Mouse (Mus musculus) limb, embryonic 11.5 days (tissue): ENCODE data around the gene Cirbp. TPM values are rescaled to one million over a fixed set of nuclear protein-coding genes. Genes with fewer than 3 reads are reported as not detected.

Experiments used
- ATAC-seq: fragments of 200-750 bp; cut with Nextera tagmentation; 2 replicates; pipeline ENCODE4 v1.8.0; 2017; ENCODE audit warnings: low read depth; ENCODE audit not compliant: insufficient number of reproducible peaks, low FRiP score, low TSS enrichment
- DNase-seq: peaks from one replicate; pipeline ENCODE4 v3.0.0-alpha.2; 2015; ENCODE audit warnings: low spot score
- H3K27ac ChIP-seq: fragments of 300-500 bp; sonication (generic); replicated peaks from 2 replicates; pipeline ENCODE4 v1.5.1; 2014; ENCODE audit warnings: low read depth, mild to moderate bottlenecking, low read length
- H3K27me3 ChIP-seq: fragments of 300-500 bp; sonication (generic); 2 replicates; pipeline ENCODE4 v1.6.1; 2014; ENCODE audit warnings: mild to moderate bottlenecking, low read length, mixed read lengths; ENCODE audit not compliant: control insufficient read depth, insufficient read depth
- H3K36me3 ChIP-seq: fragments of 300-500 bp; sonication (generic); 2 replicates; pipeline ENCODE4 v1.6.1; 2014; ENCODE audit warnings: mild to moderate bottlenecking, low read length, moderate library complexity, mixed read lengths; ENCODE audit not compliant: control insufficient read depth, insufficient read depth
- H3K4me1 ChIP-seq: fragments of 300-500 bp; sonication (generic); 2 replicates; pipeline ENCODE4 v1.6.1; 2014; ENCODE audit warnings: low read length, mixed read lengths; ENCODE audit not compliant: control insufficient read depth, insufficient read depth
- H3K4me2 ChIP-seq: fragments of 300-500 bp; sonication (generic); 2 replicates; pipeline ENCODE4 v1.6.1; 2014; ENCODE audit warnings: low read depth, mild to moderate bottlenecking, moderate library complexity; ENCODE audit not compliant: severe bottlenecking
- H3K4me3 ChIP-seq: fragments of 300-500 bp; sonication (generic); 2 replicates; pipeline ENCODE4 v1.5.1; 2014; ENCODE audit warnings: low read depth, low read length
- H3K9ac ChIP-seq: fragments of 300-500 bp; sonication (generic); 2 replicates; pipeline ENCODE4 v1.6.1; 2014; ENCODE audit warnings: mild to moderate bottlenecking, low read length
- H3K9me3 ChIP-seq: fragments of 300-500 bp; sonication (generic); 2 replicates; pipeline ENCODE4 v1.6.1; 2016; ENCODE audit warnings: low read length; ENCODE audit not compliant: control insufficient read depth
- WGBS: fragments of 180-500 bp; shearing (Covaris S2); extraction: QIAGEN DNeasy Blood & Tissue Kit; methylation state at CpG from one replicate; pipeline ENCODE4 v1.1.7; 2014; 5-methylcytosine and 5-hydroxymethylcytosine counted together
- polyA plus RNA-seq: library from polyadenylated mRNA; unstranded; fragments of >200 nt; fragmentation: Nextera tagmentation; extraction: Ambion mirVana; gene quantifications from 2 replicates; pipeline ENCODE4 v1.2.1, GENCODE M21; 2014

Gene Cirbp
- polyA plus RNA-seq, 1 experiment from 2014 or later, result 68.1 TPM

GRCm38 (mm10) chr10:80135641-80136040, 30.1 kb upstream of the Cirbp start:
- Histone ChIP-seq H3K4me2 (no peak overlapping the region), H3K27me3 (peaks cover 28% of the 10 kb centered on the region), H3K9me3 (no peaks in the 10 kb centered on the region), H3K27ac (no peak overlapping the region), H3K4me3 (no peak overlapping the region), H3K4me1 (peaks cover 34% of the 10 kb centered on the region), H3K36me3 (peaks cover 6% of the 10 kb centered on the region; the same call in 1 of the 2 replicates), H3K9ac (no peak overlapping the region)
- DNase-seq (no peak), ATAC-seq (no peak)
- 90% methylated on average over 1 of the region's 1 CpGs for WGBS

GRCm38 (mm10) chr10:80136179-80136951, 29.4 kb upstream of the Cirbp start:
- Histone ChIP-seq H3K36me3 (no peaks in the 10 kb centered on the region; the same call in 1 of the 2 replicates), H3K4me2 (peak overlapping the region; percentile 97; the same call in 1 of the 2 replicates), H3K4me1 (peaks cover 29% of the 10 kb centered on the region), H3K27me3 (peaks cover 28% of the 10 kb centered on the region), H3K4me3 (peak overlapping the region; percentile 20), H3K9ac (no peak overlapping the region), H3K27ac (no peak overlapping the region), H3K9me3 (no peaks in the 10 kb centered on the region)
- 15% methylated on average over 49 of the region's 49 CpGs for WGBS
- DNase-seq (no peak), ATAC-seq (no peak)

- peaks cover 28% of the 10 kb centered on the region for H3K27me3 ChIP-seq
- peaks cover 22% of the 10 kb centered on the region for H3K4me1 ChIP-seq
- H3K9ac ChIP-seq, result 0 out of 2 replicates have a peak overlapping the region, but pooled peaks have one; percentile 43
- H3K27ac ChIP-seq, result no peak overlapping the region
- H3K4me2 ChIP-seq, result peak overlapping the region; percentile 97
- ATAC-seq (no peak), DNase-seq (no peak)
- H3K36me3 ChIP-seq, result no peaks in the 10 kb centered on the region
- 2% methylated on average over 24 of the region's 29 CpGs for WGBS
- peak overlapping the region; percentile 20; the same call in 1 of the 2 replicates for H3K4me3 ChIP-seq
- no peaks in the 10 kb centered on the region for H3K9me3 ChIP-seq
Observed at GRCm38 (mm10) chr10:80136952-80137625, 28.7 kb upstream of the Cirbp start.

GRCm38 (mm10) chr10:80137626-80138552, 27.9 kb upstream of the Cirbp start:
- Histone ChIP-seq H3K4me1 (peaks cover 23% of the 10 kb centered on the region), H3K27me3 (peaks cover 28% of the 10 kb centered on the region), H3K36me3 (no peaks in the 10 kb centered on the region), H3K4me2 (peak overlapping the region; percentile 97), H3K9me3 (no peaks in the 10 kb centered on the region), H3K9ac (no peak overlapping the region; the same call in 1 of the 2 replicates), H3K27ac (no peak overlapping the region), H3K4me3 (peak overlapping the region; percentile 67)
- ATAC-seq (no peak), DNase-seq (no peak)
- WGBS, result 3% methylated on average over 28 of the region's 33 CpGs

GRCm38 (mm10) chr10:80138553-80139438, 27.0 kb upstream of the Cirbp start, which contains the start of gene Atp5d:
Atp5d (plus strand) TSS chr10:80138632.
- Histone ChIP-seq H3K27me3 (peaks cover 28% of the 10 kb centered on the region), H3K4me1 (peaks cover 24% of the 10 kb centered on the region), H3K27ac (no peak within 1 kb of the TSS), H3K9ac (peak within 1 kb of the TSS; percentile 80), H3K36me3 (no peaks in the 10 kb centered on the region), H3K4me2 (peak within 1 kb of the TSS; percentile 97), H3K4me3 (peak within 1 kb of the TSS; percentile 67), H3K9me3 (no peaks in the 10 kb centered on the region)
- ATAC-seq (no peak), DNase-seq (peak; percentile 71)
- under 1% methylated on average over 70 of the region's 94 CpGs for WGBS

- H3K4me3 ChIP-seq, result peak overlapping the region; percentile 67
- H3K4me1 ChIP-seq, result peaks cover 24% of the 10 kb centered on the region
- peak overlapping the region; percentile 80 for H3K9ac ChIP-seq
- DNase-seq, result no peak
- no peak for ATAC-seq
- peaks cover 3% of the 10 kb centered on the region; the same call in 1 of the 2 replicates for H3K36me3 ChIP-seq
- H3K27ac ChIP-seq, result no peak overlapping the region
- H3K4me2 ChIP-seq, result peak overlapping the region; percentile 97
- peaks cover 28% of the 10 kb centered on the region for H3K27me3 ChIP-seq
- H3K9me3 ChIP-seq, result no peaks in the 10 kb centered on the region
- WGBS, result 0% methylated on average over 8 of the region's 10 CpGs
Observed at GRCm38 (mm10) chr10:80139439-80139775, 26.4 kb upstream of the Cirbp start.

- Histone ChIP-seq H3K36me3 (peaks cover 7% of the 10 kb centered on the region; the same call in 1 of the 2 replicates), H3K4me3 (no peak overlapping the region), H3K4me2 (no peak overlapping the region), H3K27me3 (peaks cover 28% of the 10 kb centered on the region), H3K27ac (no peak overlapping the region), H3K4me1 (peaks cover 24% of the 10 kb centered on the region), H3K9me3 (no peaks in the 10 kb centered on the region), H3K9ac (no peak overlapping the region)
- DNase-seq, result no peak
- 78% methylated on average over 11 of the region's 11 CpGs for WGBS
- no peak for ATAC-seq
Observed at GRCm38 (mm10) chr10:80139975-80140665, 25.7 kb upstream of the Cirbp start.
